Mouse (Mus musculus) small intestine, adult 2 months (tissue): ENCODE measurements around the gene Mcidas.

ENCODE experiments used
- CTCF ChIP-seq: fragments of 200-500 bp; IDR thresholded peaks from 2 replicates; pipeline ENCODE4 v1.5.1; 2012; ENCODE audit warnings: low read depth, mild to moderate bottlenecking, control low read depth, inconsistent platforms, low read length, moderate library complexity, mixed read lengths; ENCODE audit not compliant: insufficient replicate concordance, insufficient read length; ENCODE audit errors: extremely low read depth
- POLR2A ChIP-seq: fragments of 200-500 bp; IDR thresholded peaks from 2 replicates; pipeline ENCODE4 v1.6.1; 2012; ENCODE audit warnings: low read depth, mild to moderate bottlenecking, control low read depth, inconsistent platforms, low read length, moderate library complexity

DNA sequence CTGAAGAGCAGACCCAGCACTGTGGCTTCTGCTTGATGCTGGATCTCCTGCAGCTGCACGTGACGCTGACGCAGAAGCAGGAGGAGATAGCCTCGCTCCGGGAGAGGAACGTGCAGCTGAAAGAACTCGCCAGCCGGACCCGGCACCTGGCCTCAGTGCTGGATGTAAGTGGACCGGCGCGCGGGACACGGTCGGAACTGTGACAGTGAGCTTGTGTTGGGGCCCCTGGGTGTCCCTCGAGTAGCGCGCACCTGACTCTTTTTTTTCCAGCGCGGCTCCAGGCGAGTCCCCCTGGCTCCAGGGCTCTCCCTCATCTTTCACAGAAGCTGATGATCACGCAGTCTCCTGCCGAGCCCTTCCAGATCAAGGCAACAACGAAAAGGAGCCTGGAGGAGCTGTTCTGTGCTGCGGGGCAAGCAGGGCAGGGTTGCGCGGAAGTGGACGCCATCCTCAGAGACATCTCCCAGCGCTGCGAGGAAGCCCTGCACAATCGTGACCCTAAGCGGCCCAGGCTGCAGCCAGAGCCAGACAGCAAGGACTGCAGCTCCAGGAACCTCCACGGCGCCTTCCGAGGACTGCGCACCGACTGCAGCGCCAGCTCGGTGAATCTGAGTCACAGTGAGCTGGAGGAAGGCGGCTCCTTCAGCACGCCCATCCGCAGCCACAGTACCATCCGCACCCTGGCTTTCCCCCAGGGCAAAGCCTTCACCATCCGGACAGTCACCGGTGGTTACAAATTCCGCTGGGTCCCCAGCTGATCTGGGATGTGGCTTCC, 5.0 kb downstream of the Mcidas start:
- TF ChIP-seq CTCF (no peak), POLR2A (no peak)
